Mouse (Mus musculus) intestine, embryonic 16.5 days (tissue): ENCODE measurements around the gene Dpp6. TPM values are rescaled to one million over a fixed set of nuclear protein-coding genes. Genes with fewer than 3 reads are reported as not detected.

ENCODE experiments used
- ATAC-seq: fragments of 200-750 bp; cut with Nextera tagmentation; 2 replicates; pipeline ENCODE4 v1.8.0; 2017; ENCODE audit warnings: moderate TSS enrichment, moderate library complexity
- H3K27ac ChIP-seq: fragments of 300-500 bp; sonication (generic); 2 replicates; pipeline ENCODE4 v1.5.1; 2014; ENCODE audit warnings: mild to moderate bottlenecking, low read length
- H3K27me3 ChIP-seq: fragments of 300-500 bp; sonication (generic); replicated peaks from 2 replicates; pipeline ENCODE4 v1.6.1; 2014; ENCODE audit warnings: low read length, control low read depth, mixed read lengths; ENCODE audit not compliant: control insufficient read depth, insufficient read depth
- H3K36me3 ChIP-seq: fragments of 300-500 bp; sonication (generic); 2 replicates; pipeline ENCODE4 v1.6.1; 2014; ENCODE audit warnings: low read length, control low read depth; ENCODE audit not compliant: control insufficient read depth, insufficient read depth
- H3K4me1 ChIP-seq: fragments of 300-500 bp; sonication (generic); 2 replicates; pipeline ENCODE4 v1.6.1; 2014; ENCODE audit warnings: low read length, control low read depth, mixed read lengths; ENCODE audit not compliant: control insufficient read depth, insufficient read depth
- H3K4me2 ChIP-seq: fragments of 300-500 bp; sonication (generic); 2 replicates; pipeline ENCODE4 v1.6.1; 2014; ENCODE audit warnings: low read depth, low read length, control low read depth
- H3K4me3 ChIP-seq: fragments of 300-500 bp; sonication (generic); 2 replicates; pipeline ENCODE4 v1.5.1; 2014; ENCODE audit warnings: mild to moderate bottlenecking, low read length
- H3K9ac ChIP-seq: fragments of 300-500 bp; sonication (generic); 2 replicates; pipeline ENCODE4 v1.6.1; 2014; ENCODE audit warnings: low read depth, low read length
- H3K9me3 ChIP-seq: fragments of 300-500 bp; sonication (generic); 2 replicates; pipeline ENCODE4 v1.6.1; 2016; ENCODE audit warnings: low read length, control low read depth; ENCODE audit not compliant: control insufficient read depth
- WGBS: fragments of 180-500 bp; shearing (Covaris S2); extraction: QIAGEN DNeasy Blood & Tissue Kit; methylation state at CpG from one replicate; pipeline ENCODE4 v1.1.7; 2014; 5-methylcytosine and 5-hydroxymethylcytosine counted together
- polyA plus RNA-seq: library from polyadenylated mRNA; unstranded; fragments of >200 nt; fragmentation: Nextera tagmentation; extraction: Ambion mirVana; gene quantifications from 2 replicates; pipeline ENCODE4 v1.2.1, GENCODE M21; 2015

The Dpp6 gene
- polyA plus RNA-seq, 1 experiment from 2014 or later = 1.3 TPM

DNA sequence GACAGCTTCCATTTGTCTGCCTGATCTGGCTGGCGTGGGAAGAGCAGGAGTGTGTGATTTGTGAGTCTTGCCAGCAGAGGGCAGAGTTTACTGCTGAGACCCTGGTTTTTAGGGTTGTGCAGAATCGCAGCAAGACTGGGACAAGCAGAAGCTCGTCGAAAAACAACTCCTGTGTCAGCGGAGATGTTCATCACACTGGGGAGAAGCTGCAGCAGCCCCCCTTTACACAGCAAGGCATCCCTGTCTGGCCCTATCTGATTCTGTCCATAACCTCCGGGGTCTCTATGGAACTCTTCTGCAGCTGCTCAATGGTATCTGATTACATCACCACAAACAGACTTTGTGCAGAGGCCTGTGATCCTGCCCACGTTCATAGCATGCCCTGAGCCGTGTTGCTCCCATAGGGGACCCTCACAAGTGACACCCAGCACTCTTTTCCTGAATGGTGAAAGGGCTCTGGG, 258.2 kb downstream of the Dpp6 start:
- no peaks in the 10 kb centered on the region for H3K4me1 ChIP-seq
- no peak overlapping the region for H3K4me2 ChIP-seq
- no peaks in the 10 kb centered on the region for H3K36me3 ChIP-seq
- H3K9me3 ChIP-seq = no peaks in the 10 kb centered on the region
- no peak overlapping the region for H3K9ac ChIP-seq
- 18% methylated on average over 8 of the region's 8 CpGs for WGBS
- no peak overlapping the region for H3K4me3 ChIP-seq
- no peak for ATAC-seq
- H3K27ac ChIP-seq = no peak overlapping the region
- no peaks in the 10 kb centered on the region for H3K27me3 ChIP-seq

DNA sequence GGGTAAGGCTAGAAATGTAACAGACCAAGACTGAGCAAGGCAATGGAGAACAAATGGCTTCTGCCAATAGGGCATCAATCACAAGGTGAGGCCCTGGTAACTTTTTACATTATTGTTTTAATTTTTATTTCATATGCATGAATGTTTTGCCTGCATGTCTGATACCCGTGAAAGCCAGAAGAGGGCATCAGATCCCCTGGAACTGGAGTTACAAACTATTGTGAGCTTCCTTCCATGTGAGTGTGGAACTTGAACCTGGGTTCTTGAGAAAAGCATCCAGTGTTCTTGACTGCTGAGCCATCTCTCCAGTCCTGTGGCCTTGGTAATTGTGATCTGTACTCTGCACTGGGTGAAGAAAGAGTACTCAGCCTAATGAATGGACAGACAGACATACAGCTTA, 259.0 kb downstream of the Dpp6 start:
- no peak for ATAC-seq
- whole genome bisulfite sequencing = 44% methylated on average over 1 of the region's 1 CpGs
- Histone ChIP-seq H3K4me2 (no peak overlapping the region), H3K9me3 (no peaks in the 10 kb centered on the region), H3K4me3 (no peak overlapping the region), H3K4me1 (no peaks in the 10 kb centered on the region), H3K27me3 (no peaks in the 10 kb centered on the region), H3K36me3 (no peaks in the 10 kb centered on the region), H3K27ac (no peak overlapping the region), H3K9ac (no peak overlapping the region)

DNA sequence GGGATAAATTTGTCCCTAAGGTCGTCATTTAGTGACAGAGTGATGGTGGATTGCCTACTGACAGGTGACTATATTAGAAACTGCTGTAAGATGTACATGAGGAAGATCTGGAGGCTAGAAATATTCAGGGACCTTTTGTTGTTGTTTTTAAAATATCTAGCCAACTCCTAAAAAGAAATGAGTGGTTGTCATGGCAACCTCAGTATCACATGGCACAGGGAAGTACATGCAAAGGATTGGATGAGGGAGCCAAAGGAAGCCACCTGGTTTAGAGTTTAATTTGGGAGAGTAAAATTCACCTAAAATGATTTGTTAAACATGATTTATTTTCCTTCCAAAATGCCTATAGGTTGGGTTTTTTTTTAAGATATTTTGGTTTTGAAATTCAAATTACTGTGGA, 260.8 kb downstream of the Dpp6 start:
- Histone ChIP-seq H3K4me1 (no peaks in the 10 kb centered on the region), H3K9ac (no peak overlapping the region), H3K36me3 (no peaks in the 10 kb centered on the region), H3K4me2 (no peak overlapping the region), H3K4me3 (no peak overlapping the region), H3K27me3 (no peaks in the 10 kb centered on the region), H3K27ac (no peak overlapping the region), H3K9me3 (no peaks in the 10 kb centered on the region)
- ATAC-seq = no peak
- WGBS = 35% methylated on average over 1 of the region's 1 CpGs

DNA sequence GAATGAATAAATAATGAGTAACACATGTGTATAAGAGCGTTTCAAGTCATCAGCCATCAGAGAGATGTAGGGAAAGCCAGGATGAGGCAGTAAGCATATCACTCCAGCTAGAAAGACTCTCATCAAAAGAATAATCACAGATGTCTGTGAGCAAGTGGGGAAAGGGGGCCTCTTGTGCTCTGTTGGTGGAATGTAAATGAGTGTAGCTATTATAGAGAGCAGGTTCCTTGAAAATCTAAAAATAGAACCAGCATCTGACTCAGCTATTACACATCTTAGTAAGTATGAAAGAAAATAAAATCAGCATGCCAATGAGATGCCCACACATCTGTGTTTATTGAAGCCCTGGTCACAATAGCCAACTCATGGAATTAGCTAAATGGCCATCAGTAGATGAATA, 264.3 kb downstream of the Dpp6 start:
- Histone ChIP-seq H3K9me3 (no peaks in the 10 kb centered on the region), H3K4me3 (no peak overlapping the region), H3K36me3 (no peaks in the 10 kb centered on the region), H3K27me3 (no peaks in the 10 kb centered on the region), H3K4me1 (no peaks in the 10 kb centered on the region), H3K4me2 (no peak overlapping the region), H3K27ac (no peak overlapping the region), H3K9ac (no peak overlapping the region)
- WGBS = 65% methylated on average over 1 of the region's 1 CpGs
- ATAC-seq = no peak

DNA sequence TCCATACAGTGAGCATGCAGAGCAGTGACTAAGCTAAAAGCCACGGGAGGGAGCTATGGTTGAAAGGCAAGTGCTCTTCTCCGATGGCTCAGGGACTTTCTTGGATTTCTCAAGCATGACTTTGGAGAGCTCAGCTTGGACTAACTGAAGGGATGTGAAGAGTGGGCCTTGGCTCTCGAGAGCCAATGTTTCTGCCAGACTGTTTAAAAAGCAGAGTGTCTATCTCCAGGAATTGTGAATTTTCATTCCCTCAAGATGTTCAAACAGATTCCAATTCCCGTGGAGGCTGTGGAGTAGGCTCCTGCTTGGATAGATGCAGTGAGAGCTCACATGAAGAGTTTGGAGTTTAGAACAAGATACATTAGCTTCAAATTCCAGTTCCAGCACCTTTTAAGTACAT, 266.8 kb downstream of the Dpp6 start:
- WGBS = 65% methylated on average over 4 of the region's 4 CpGs

DNA sequence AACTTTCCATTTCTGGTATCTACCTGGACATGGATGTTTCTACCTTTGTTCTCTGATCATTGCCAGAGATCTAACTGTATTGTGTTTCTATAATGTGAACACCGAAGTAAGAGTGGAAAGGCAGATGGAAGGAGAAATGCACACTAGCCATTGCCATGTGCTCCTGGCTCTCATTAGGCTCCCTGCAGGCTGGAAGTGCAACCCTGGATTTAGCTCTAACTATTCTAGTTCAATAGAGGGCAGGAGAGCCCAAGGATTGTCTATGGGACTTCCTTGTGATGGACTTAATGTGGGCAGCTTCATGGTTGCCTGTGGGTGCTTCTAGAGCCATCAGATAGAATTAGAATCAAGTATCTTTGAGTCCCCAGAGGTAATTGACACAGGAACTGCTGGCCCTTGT, 291.2 kb downstream of the Dpp6 start:
- H3K4me1 ChIP-seq = no peaks in the 10 kb centered on the region
- H3K36me3 ChIP-seq = no peaks in the 10 kb centered on the region
- no peak overlapping the region for H3K4me3 ChIP-seq
- no peak overlapping the region for H3K27ac ChIP-seq
- no peak overlapping the region for H3K4me2 ChIP-seq
- no peak overlapping the region for H3K9ac ChIP-seq
- H3K9me3 ChIP-seq = no peaks in the 10 kb centered on the region
- H3K27me3 ChIP-seq = no peaks in the 10 kb centered on the region
- 88% methylated on average over 1 of the region's 1 CpGs for WGBS
- no peak for ATAC-seq

More for the DNA sequence above, 266.8 kb downstream of the Dpp6 start:
- H3K9ac ChIP-seq = no peak overlapping the region
- H3K36me3 ChIP-seq = no peaks in the 10 kb centered on the region
- H3K4me1 ChIP-seq = no peaks in the 10 kb centered on the region
- no peaks in the 10 kb centered on the region for H3K9me3 ChIP-seq
- H3K4me2 ChIP-seq = no peak overlapping the region
- no peak for ATAC-seq
- H3K4me3 ChIP-seq = no peak overlapping the region
- no peak overlapping the region for H3K27ac ChIP-seq
- no peaks in the 10 kb centered on the region for H3K27me3 ChIP-seq

DNA sequence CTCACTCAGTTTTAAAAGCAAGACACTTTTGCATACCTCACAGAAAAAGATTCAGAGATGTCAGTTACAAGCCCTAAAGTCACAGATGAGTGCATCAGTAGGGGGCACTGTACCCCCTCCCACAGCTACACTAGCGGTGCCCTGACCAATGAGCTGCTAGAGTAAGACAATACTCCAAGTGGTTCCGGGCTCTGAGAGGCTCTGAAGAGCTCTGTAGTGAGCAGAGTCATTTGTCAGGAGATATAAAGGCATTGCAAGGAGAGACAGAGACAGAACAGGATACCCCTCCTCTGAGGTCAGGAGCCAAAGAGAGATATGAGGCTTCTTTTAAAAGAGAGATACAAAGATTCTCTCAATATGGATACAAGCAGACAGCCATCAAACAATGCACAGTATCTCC, 305.5 kb downstream of the Dpp6 start:
- Histone ChIP-seq H3K27me3 (no peaks in the 10 kb centered on the region), H3K27ac (no peak overlapping the region), H3K9me3 (no peaks in the 10 kb centered on the region), H3K4me1 (no peaks in the 10 kb centered on the region), H3K4me2 (no peak overlapping the region), H3K9ac (no peak overlapping the region), H3K36me3 (no peaks in the 10 kb centered on the region), H3K4me3 (no peak overlapping the region)
- no peak for ATAC-seq
- WGBS = 33% methylated on average over 2 of the region's 2 CpGs

DNA sequence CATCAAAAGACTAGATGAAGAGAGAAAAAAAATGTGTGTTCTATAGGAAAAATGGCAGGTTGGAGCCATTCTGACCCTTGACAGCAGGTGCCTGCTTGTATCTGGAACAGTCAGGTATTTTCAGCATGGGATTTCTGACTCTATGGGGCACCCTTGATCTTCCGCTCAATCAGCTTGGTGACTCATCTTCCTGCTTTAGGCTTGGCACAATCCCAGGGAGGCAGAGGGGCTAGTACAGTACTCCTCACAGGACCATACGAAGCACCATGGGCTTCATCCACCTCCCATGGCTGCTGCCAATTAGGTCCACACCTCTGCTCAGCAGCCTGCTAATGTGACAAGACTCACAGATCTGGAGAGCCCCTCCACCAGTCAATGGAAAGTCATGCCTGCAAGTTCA, 305.9 kb downstream of the Dpp6 start:
- Histone ChIP-seq H3K4me2 (no peak overlapping the region), H3K27me3 (no peaks in the 10 kb centered on the region), H3K9me3 (no peaks in the 10 kb centered on the region), H3K27ac (no peak overlapping the region), H3K9ac (no peak overlapping the region), H3K36me3 (no peaks in the 10 kb centered on the region), H3K4me3 (no peak overlapping the region), H3K4me1 (no peaks in the 10 kb centered on the region)
- no peak for ATAC-seq
- 74% methylated on average over 2 of the region's 2 CpGs for WGBS

DNA sequence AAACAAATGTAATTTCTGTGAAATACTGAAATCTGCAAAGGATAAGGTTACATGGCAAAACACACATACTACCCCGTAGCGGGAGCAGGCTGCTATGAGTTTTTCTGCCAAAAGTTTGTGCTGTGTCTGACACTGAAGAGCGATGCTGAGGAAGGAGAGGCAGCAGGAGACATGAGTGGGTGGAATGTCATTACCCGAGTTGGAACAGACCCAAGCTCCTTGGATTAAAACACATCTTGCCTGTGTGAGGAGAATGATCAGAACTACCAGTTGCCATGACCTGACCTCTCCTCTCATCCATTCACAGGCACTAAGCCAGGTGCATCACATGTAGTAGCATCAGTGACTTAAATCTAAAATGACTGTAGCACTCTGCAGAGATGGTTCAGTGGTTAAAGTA, 309.0 kb downstream of the Dpp6 start:
- Histone ChIP-seq H3K4me2 (no peak overlapping the region), H3K36me3 (no peaks in the 10 kb centered on the region), H3K27ac (no peak overlapping the region), H3K9ac (no peak overlapping the region), H3K4me1 (no peaks in the 10 kb centered on the region), H3K9me3 (no peaks in the 10 kb centered on the region), H3K27me3 (no peaks in the 10 kb centered on the region), H3K4me3 (no peak overlapping the region)
- WGBS = 76% methylated on average over 4 of the region's 4 CpGs
- ATAC-seq = no peak

DNA sequence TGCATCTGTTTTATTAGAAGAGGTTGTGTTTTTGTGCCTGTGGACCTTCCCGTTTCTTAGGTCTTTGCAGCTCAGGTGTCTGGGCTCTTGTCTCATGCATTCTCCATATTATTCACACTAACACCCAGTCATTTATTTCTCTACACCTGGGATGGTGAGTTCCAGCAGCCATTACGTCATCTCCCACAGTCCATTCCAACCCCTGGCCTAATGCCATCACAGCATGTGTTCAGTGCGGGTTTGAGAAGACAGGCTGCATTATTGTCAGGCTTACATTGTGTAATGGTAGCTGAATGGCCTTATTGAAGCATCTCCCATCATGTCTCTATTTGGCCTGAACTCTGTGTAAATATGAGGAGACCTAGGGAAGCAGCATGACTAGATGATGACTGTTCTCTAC, 316.2 kb downstream of the Dpp6 start:
- no peak overlapping the region for H3K4me2 ChIP-seq
- no peaks in the 10 kb centered on the region for H3K27me3 ChIP-seq
- WGBS = 69% methylated on average over 3 of the region's 3 CpGs
- H3K27ac ChIP-seq = no peak overlapping the region
- H3K4me1 ChIP-seq = no peaks in the 10 kb centered on the region
- H3K9ac ChIP-seq = no peak overlapping the region
- H3K9me3 ChIP-seq = no peaks in the 10 kb centered on the region
- no peak overlapping the region for H3K4me3 ChIP-seq
- ATAC-seq = no peak
- H3K36me3 ChIP-seq = no peaks in the 10 kb centered on the region
